Mouse (Mus musculus) induced T-regulatory cell, adult 2 months (primary cell): ENCODE data around the gene Sgms1.
"Not testable (repeated sequence)": the region's sequence is repeated elsewhere in the genome, so short reads cannot be mapped to it uniquely, and the experiment has no call there.

Experiments used
- DNase-seq: peaks from one replicate; pipeline ENCODE4 v3.0.0-alpha.2; 2012; ENCODE audit warnings: low read depth

Sgms1 gene

GRCm38 (mm10) chr19:32137904-32138303 is 251.6 kb downstream of the Sgms1 start:
- no peak for DNase-seq

GRCm38 (mm10) chr19:32136888-32137625 is 252.5 kb downstream of the Sgms1 start:
- DNase-seq: no peak

GRCm38 (mm10) chr19:32131707-32132488 is 257.6 kb downstream of the Sgms1 start:
- not testable (repeated sequence) for DNase-seq

- no peak for DNase-seq
These were observed 260.2 kb downstream of the Sgms1 start for GRCm38 (mm10) chr19:32129281-32129680.

- DNase-seq: peak; percentile 51
These were observed 262.2 kb downstream of the Sgms1 start for GRCm38 (mm10) chr19:32127180-32127850.

- DNase-seq: no peak
These were observed 265.4 kb downstream of the Sgms1 start for GRCm38 (mm10) chr19:32124155-32124554.

GRCm38 (mm10) chr19:32123196-32123595 is 266.3 kb downstream of the Sgms1 start:
- no peak for DNase-seq

GRCm38 (mm10) chr19:32120798-32121197 is 268.7 kb downstream of the Sgms1 start:
- DNase-seq: no peak

- DNase-seq: no peak
These were observed 269.8 kb downstream of the Sgms1 start for GRCm38 (mm10) chr19:32119666-32120065.

- no peak for DNase-seq
These were observed 271.0 kb downstream of the Sgms1 start for GRCm38 (mm10) chr19:32118496-32118895.

- peak; percentile 48 for DNase-seq
These were observed 272.0 kb downstream of the Sgms1 start for GRCm38 (mm10) chr19:32117484-32118018.

GRCm38 (mm10) chr19:32111866-32112790 is 277.4 kb downstream of the Sgms1 start:
- no peak for DNase-seq

- DNase-seq: peak; percentile 79
These were observed 281.7 kb downstream of the Sgms1 start, which contains the start of gene Asah2 for GRCm38 (mm10) chr19:32107771-32108306. Asah2 (minus strand) TSS chr19:32108211.

GRCm38 (mm10) chr19:32106750-32107149 is 282.8 kb downstream of the Sgms1 start:
- DNase-seq: no peak

GRCm38 (mm10) chr19:32104217-32104616 is 285.3 kb downstream of the Sgms1 start:
- no peak for DNase-seq

- DNase-seq: no peak
These were observed 286.6 kb downstream of the Sgms1 start for GRCm38 (mm10) chr19:32102976-32103300.

GRCm38 (mm10) chr19:32102294-32102975 is 287.1 kb downstream of the Sgms1 start:
- no peak for DNase-seq

GRCm38 (mm10) chr19:32098582-32098981 is 290.9 kb downstream of the Sgms1 start:
- no peak for DNase-seq

- DNase-seq: no peak
These were observed 297.2 kb downstream of the Sgms1 start for GRCm38 (mm10) chr19:32092358-32092757.

- no peak for DNase-seq
These were observed 298.7 kb downstream of the Sgms1 start for GRCm38 (mm10) chr19:32090804-32091203.

GRCm38 (mm10) chr19:32088570-32088969 is 300.9 kb downstream of the Sgms1 start:
- no peak for DNase-seq
